Mouse (Mus musculus): ENCODE measurements around the gene Zfp287. TPM values are rescaled to one million over a fixed set of nuclear protein-coding genes. Genes with fewer than 3 reads are reported as not detected.

Gene Zfp287
- 7.9 and 9.0 TPM in 2 replicates for polyA plus RNA-seq (2014; fragmentation: Nextera tagmentation; extraction: Ambion mirVana)

DNA sequence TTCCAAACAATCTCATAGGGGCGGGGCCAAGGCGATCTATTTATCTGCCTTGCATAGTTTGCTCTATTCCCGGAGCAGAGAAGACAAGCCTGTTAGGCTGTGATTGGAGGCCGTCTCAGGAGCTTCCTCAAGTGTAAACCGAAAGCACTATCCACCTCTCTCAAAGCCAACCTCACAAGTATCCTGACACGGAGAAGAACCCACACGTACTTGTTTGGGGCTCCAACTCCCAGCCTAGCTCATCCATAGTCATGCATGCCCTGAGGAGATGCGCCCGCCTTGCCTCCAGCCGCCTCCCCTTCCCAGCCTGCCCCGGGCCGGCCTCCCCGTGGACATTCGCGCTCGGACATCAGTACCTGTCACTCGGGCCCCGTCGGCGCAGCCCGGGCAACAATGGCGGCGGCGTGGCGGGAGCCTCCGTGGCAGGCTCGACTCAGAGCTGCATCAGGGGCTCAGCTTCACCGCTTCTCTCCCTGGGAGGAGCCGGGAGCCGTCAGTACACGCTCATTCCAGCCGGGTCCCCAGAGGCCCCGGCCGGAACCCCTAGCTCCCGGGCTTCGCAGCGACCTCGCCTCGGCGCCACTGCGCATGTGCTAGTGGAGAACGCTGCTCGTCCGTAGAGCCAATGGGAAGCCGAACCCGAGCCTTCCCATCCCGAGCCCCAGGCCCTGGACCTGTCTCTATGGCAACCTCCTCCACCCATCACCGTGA lies at the start of gene Zfp287:
Gene Zfp287 (minus strand): TSS at position 595 of the 711 bp plus-strand sequence.
- Histone ChIP-seq H3K36me3 (ENCODE audit: insufficient read depth) (peaks cover 7% of the 10 kb centered on the region; the same call in 1 of the 2 replicates), H3K9me3 (ENCODE audit: low read depth, low read length) (no peaks in the 10 kb centered on the region), H3K4me3 (ENCODE audit: low read depth, low read length) (peak within 1 kb of the TSS; percentile 74), H3K27me3 (ENCODE audit: insufficient read depth, low read length) (no peaks in the 10 kb centered on the region), H3K4me2 (peak within 1 kb of the TSS; percentile 89), H3K4me1 (ENCODE audit: insufficient read depth) (no peaks in the 10 kb centered on the region), H3K9ac (peak within 1 kb of the TSS; percentile 66), H3K27ac (ENCODE audit: low read depth) (peak within 1 kb of the TSS; percentile 75; the same call in 1 of the 2 replicates)
- no peak for TF ChIP-seq CTCF (IDR thresholded peaks at IDR 0.05; ENCODE audit: low read depth)
- peak; percentile 95 for DNase-seq
- peak; percentile 99 for ATAC-seq (ENCODE audit: insufficient read depth)
- 1% methylated on average over 48 of the region's 48 CpGs for WGBS

DNA sequence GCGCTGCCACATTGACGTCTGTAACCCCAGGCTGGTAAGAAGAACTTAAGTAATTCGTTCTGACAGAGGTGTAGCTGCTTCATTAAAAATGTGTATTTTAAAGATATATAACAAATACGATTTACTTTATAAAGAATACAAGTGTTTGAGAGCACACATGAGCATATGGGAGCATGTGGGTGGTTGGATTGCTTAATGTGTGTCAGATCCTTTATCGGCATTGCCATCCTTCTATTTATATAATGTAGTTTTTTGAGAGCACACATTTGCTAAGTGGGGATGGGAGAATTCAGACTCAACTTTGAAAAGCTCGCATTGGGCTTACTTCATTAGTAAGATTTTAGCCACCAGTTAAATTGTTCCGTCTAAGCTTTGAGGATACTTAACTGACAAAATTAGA lies 44.8 kb upstream of the Zfp287 start:
- ATAC-seq (ENCODE audit: insufficient read depth) (no peak), DNase-seq (no peak)
- H3K9me3 ChIP-seq (ENCODE audit: low read depth, low read length) = peaks cover 37% of the 10 kb centered on the region
- no peak overlapping the region for H3K27ac ChIP-seq (ENCODE audit: low read depth)
- no peaks in the 10 kb centered on the region for H3K27me3 ChIP-seq (ENCODE audit: insufficient read depth, low read length)
- no peak overlapping the region for H3K9ac ChIP-seq
- no peak overlapping the region for H3K4me3 ChIP-seq (ENCODE audit: low read depth, low read length)
- no peak for TF ChIP-seq CTCF (IDR thresholded peaks at IDR 0.05; ENCODE audit: low read depth)
- WGBS = 93% methylated on average over 7 of the region's 7 CpGs
- no peak overlapping the region for H3K4me2 ChIP-seq
- peaks cover 35% of the 10 kb centered on the region for H3K36me3 ChIP-seq (ENCODE audit: insufficient read depth)
- H3K4me1 ChIP-seq (ENCODE audit: insufficient read depth) = no peaks in the 10 kb centered on the region

DNA sequence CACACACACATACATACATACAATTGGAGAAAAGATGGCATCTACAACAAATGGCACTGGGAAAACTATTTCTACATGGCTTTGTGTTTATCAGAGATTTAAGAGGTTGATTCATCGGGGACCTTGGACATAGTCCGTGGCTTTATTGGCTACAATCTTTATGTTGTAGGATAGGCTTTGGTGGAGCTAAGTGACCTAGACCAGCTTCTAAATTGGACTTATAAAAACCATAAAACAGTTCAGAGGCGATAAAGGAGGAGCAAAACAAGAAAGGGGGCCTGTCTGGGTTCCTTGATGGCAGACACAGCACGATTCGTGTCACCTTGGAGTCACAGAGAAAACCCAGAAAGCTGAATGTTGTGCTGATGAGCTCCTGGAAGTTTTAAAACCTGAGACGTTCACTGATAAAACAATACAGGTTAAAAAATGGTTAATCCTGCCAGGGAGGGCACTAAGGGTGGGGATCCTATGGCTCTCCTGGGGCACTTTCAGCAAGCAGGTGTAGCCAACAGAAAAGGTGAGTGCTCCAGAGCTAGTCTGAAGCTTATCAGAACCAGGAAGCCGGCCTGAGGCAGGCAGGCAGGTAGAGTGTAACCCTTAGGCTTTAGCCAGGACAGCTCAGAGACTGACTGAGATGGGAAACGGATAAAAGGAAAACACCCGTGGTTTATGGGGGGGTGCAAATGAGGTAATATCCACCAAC lies 29.2 kb upstream of the Zfp287 start:
- Histone ChIP-seq H3K9me3 (ENCODE audit: low read depth, low read length) (no peaks in the 10 kb centered on the region), H3K4me1 (ENCODE audit: insufficient read depth) (no peaks in the 10 kb centered on the region), H3K4me2 (no peak overlapping the region), H3K36me3 (ENCODE audit: insufficient read depth) (no peaks in the 10 kb centered on the region), H3K9ac (no peak overlapping the region), H3K27me3 (ENCODE audit: insufficient read depth, low read length) (no peaks in the 10 kb centered on the region), H3K27ac (ENCODE audit: low read depth) (no peak overlapping the region), H3K4me3 (ENCODE audit: low read depth, low read length) (no peak overlapping the region)
- 70% methylated on average over 9 of the region's 9 CpGs for WGBS
- no peak for TF ChIP-seq CTCF (IDR thresholded peaks at IDR 0.05; ENCODE audit: low read depth)
- ATAC-seq (ENCODE audit: insufficient read depth) = no peak
- DNase-seq = no peak

DNA sequence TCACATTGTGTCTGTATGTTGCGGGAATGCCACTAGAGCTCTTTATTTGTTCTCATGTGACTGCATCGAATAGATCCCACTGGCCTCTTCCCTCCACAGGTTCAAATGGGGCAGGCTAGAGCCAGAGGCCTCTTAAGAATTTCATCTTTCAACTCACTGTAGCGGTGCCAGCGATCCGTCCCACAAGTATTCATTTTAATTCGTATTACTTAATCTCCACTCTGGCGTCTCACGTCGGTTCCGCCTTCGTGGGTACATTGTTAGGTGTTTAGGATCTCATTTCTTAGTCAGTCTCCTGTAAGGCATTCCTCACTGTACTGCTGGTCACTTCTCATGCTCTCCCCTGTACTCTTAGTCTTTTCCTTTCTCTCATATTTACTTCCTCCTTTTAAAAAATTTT lies 26.8 kb upstream of the Zfp287 start:
- Histone ChIP-seq H3K36me3 (ENCODE audit: insufficient read depth) (no peaks in the 10 kb centered on the region), H3K4me3 (ENCODE audit: low read depth, low read length) (no peak overlapping the region), H3K9me3 (ENCODE audit: low read depth, low read length) (no peaks in the 10 kb centered on the region), H3K4me1 (ENCODE audit: insufficient read depth) (no peaks in the 10 kb centered on the region), H3K4me2 (no peak overlapping the region), H3K27me3 (ENCODE audit: insufficient read depth, low read length) (no peaks in the 10 kb centered on the region), H3K9ac (no peak overlapping the region), H3K27ac (ENCODE audit: low read depth) (no peak overlapping the region)
- DNase-seq (no peak), ATAC-seq (ENCODE audit: insufficient read depth) (no peak)
- no peak for TF ChIP-seq CTCF (IDR thresholded peaks at IDR 0.05; ENCODE audit: low read depth)
- WGBS = 87% methylated on average over 11 of the region's 11 CpGs

DNA sequence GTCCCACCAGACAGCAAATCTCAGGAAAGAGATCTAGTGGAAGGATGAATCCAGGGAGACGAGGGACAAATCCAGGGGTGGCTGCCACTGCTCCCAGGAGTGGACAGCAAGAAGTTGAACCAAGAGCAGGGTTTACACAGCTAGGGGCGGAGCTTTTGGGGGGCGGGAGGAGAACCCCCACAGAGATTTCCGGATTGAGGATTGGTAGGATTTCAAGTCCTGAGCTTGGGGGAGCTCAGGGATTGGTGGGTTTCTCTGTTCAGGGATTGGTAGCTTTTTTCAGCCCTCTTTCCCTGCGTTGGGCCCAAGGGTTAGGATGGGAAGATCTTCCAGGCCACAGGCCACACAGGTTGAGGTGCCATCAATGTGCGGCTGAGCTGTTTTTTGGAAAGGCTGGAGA lies 26.2 kb upstream of the Zfp287 start:
- Histone ChIP-seq H3K9ac (no peak overlapping the region), H3K4me3 (ENCODE audit: low read depth, low read length) (no peak overlapping the region), H3K36me3 (ENCODE audit: insufficient read depth) (no peaks in the 10 kb centered on the region), H3K9me3 (ENCODE audit: low read depth, low read length) (no peaks in the 10 kb centered on the region), H3K27me3 (ENCODE audit: insufficient read depth, low read length) (no peaks in the 10 kb centered on the region), H3K4me1 (ENCODE audit: insufficient read depth) (no peaks in the 10 kb centered on the region), H3K27ac (ENCODE audit: low read depth) (no peak overlapping the region), H3K4me2 (no peak overlapping the region)
- 73% methylated on average over 6 of the region's 6 CpGs for WGBS
- ATAC-seq (ENCODE audit: insufficient read depth) (no peak), DNase-seq (no peak)
- TF ChIP-seq CTCF (IDR thresholded peaks at IDR 0.05; ENCODE audit: low read depth) = no peak

DNA sequence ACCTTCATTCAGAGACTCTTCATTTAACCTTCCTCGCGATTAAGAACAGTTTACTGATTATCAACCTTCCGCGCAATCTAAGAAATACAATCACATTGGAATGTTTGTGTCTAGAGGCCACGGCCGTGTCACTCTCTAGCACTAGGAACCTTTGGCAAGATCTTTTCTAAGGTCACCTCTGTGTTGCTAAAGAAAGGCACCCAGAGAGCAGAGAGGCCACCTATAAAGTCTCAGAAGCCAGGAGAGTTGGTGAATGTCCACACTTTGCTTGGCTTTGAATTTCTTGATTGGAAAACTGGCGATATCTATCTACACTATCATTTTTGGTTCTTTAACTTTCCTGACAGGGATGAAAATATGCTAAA lies 25.4 kb upstream of the Zfp287 start:
- Histone ChIP-seq H3K36me3 (ENCODE audit: insufficient read depth) (no peaks in the 10 kb centered on the region), H3K9me3 (ENCODE audit: low read depth, low read length) (no peaks in the 10 kb centered on the region), H3K27ac (ENCODE audit: low read depth) (no peak overlapping the region), H3K4me2 (peak overlapping the region; percentile 49), H3K27me3 (ENCODE audit: insufficient read depth, low read length) (no peaks in the 10 kb centered on the region), H3K4me1 (ENCODE audit: insufficient read depth) (no peaks in the 10 kb centered on the region), H3K9ac (no peak overlapping the region; the same call in 1 of the 2 replicates), H3K4me3 (ENCODE audit: low read depth, low read length) (peak overlapping the region; percentile 17; the same call in 1 of the 2 replicates)
- DNase-seq (no peak), ATAC-seq (ENCODE audit: insufficient read depth) (no peak)
- WGBS = 7% methylated on average over 7 of the region's 7 CpGs
- no peak; the same call in 1 of the 2 replicates for TF ChIP-seq CTCF (IDR thresholded peaks at IDR 0.05; ENCODE audit: low read depth)

DNA sequence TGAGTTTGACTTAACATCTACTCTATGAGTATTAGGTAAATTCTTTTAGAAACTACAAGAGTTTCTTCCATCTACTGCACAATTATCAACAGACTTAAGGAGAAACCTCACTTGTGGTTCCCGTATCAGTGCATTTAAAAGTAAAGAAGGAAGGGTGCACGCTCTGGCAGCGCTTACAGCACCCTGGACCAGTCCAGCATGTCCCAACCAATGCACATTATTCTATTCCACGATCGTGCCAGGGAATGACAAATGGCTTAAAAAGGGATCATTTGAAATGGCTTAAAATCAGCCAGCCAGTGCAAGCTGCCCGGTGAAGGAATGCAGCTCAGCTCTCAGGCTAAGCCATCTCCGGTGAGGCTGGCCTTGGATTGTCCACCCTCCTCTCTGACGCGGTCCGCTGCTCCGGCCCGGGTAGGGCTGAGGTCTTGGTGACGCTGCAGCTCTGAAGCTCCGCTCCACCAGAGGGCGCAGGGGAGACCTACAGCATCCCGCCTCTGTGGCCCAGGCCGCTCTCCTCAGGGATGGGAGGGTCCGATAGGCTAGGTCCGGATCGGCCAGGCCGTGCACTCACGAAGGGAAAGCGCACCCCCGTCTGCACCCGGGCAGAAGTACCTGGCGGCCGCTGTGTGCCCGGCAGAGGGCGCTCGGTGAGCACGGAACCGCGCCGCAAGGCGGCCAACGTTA lies 24.9 kb upstream of the Zfp287 start:
- WGBS = 6% methylated on average over 36 of the region's 36 CpGs
- no peak overlapping the region for H3K27ac ChIP-seq (ENCODE audit: low read depth)
- no peaks in the 10 kb centered on the region for H3K27me3 ChIP-seq (ENCODE audit: insufficient read depth, low read length)
- DNase-seq (peak; percentile 98), ATAC-seq (ENCODE audit: insufficient read depth) (peak; percentile 100)
- peak overlapping the region; percentile 49 for H3K4me2 ChIP-seq
- H3K4me3 ChIP-seq (ENCODE audit: low read depth, low read length) = peak overlapping the region; percentile 17; the same call in 1 of the 2 replicates
- H3K4me1 ChIP-seq (ENCODE audit: insufficient read depth) = no peaks in the 10 kb centered on the region
- no peaks in the 10 kb centered on the region for H3K9me3 ChIP-seq (ENCODE audit: low read depth, low read length)
- no peak overlapping the region; the same call in 1 of the 2 replicates for H3K9ac ChIP-seq
- H3K36me3 ChIP-seq (ENCODE audit: insufficient read depth) = no peaks in the 10 kb centered on the region
- peak; percentile 97 for TF ChIP-seq CTCF (IDR thresholded peaks at IDR 0.05; ENCODE audit: low read depth)

All from lung, embryonic 14.5 days (tissue).